Mouse (Mus musculus) olfactory bulb, adult 2 months (tissue): Measurements from ENCODE around the gene Ear6.

Experiments
- CTCF ChIP-seq: fragments of 200-500 bp; IDR thresholded peaks from 2 replicates; pipeline ENCODE4 v1.5.1; 2012; ENCODE audit warnings: low read depth, mild to moderate bottlenecking, low read length, moderate library complexity; ENCODE audit not compliant: insufficient read depth
- POLR2A ChIP-seq: fragments of 200-500 bp; IDR thresholded peaks from 2 replicates; pipeline ENCODE4 v1.6.1; 2012; ENCODE audit warnings: mild to moderate bottlenecking, low read depth, low read length, moderate library complexity; ENCODE audit not compliant: insufficient read depth

GRCm38 (mm10) chr14:51896539-51897170 is 43.2 kb downstream of the Ear6 start:
- TF ChIP-seq POLR2A (no peak), CTCF (no peak)
